Mouse (Mus musculus) cerebellum, adult 18-20 months (tissue): ENCODE measurements at regions not wholly inside any gene's neighbourhood (a gene's known extent, or its start where the extent isn't known, plus 50 kb on each side); places are given as distances from the start of the nearest gene placed in this dataset.

Source experiments
- DNase-seq, 2 experiments: peaks; one replicate each; pipeline ENCODE4 v3.0.0; 2021

GRCm38 (mm10) chr13:80420341-80420740 is 462.8 kb upstream of the Arrdc3 start:
- DNase-seq = no peak
